Mouse (Mus musculus): ENCODE results near the gene Alcam. TPM values are rescaled to one million over a fixed set of nuclear protein-coding genes. Genes with fewer than 3 reads are reported as not detected.

Alcam gene
- polyA plus RNA-seq, 1 experiment from 2014 or later: 47.0 TPM

DNA sequence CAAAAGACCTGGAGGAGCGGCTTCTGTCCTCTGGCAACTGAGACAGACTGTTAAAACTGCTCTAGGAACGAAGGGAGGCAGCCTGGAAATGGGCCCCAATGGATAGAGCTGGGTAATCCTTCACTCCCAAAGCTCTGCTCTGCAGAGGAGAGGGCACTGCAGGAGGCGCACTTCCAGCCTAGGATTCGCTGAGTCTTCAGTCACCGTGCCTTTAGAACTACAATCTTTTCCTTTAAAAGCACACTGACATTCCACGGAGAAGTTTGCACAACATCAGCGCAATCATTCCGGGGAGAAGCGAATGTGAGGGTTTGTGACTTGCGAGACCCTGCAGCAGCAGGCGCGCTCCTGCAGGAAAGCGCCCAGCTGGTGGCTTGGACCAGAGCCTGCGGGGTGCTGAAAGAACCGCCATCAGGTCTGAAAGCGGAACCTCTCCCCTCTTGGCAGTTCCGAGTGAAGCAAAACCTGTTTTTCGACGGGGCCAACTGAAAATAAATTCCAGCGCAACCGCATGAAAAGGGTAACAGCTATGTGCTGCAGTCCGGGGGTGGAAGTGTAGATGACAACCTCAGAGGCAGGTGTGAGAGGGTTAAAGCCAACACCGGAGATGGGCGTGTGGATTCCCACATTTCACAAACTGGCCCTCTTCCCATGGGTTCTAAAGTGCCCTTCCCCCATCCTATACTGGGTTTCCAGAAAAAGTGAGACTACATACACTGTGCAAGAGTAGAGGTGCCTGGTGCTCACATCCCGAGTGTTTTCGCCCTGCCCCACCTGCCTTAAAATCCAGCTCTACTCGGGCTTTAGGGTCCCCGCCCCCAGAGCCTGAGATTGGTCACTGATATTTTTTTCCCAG is 3.4 kb downstream of the Alcam start:
- peak; percentile 79 for DNase-seq (ENCODE audit: low spot score)
- Histone ChIP-seq H3K4me2 (ENCODE audit: low read length) (peak overlapping the region; percentile 94), H3K9ac (ENCODE audit: low read length) (peak overlapping the region; percentile 42), H3K36me3 (ENCODE audit: control insufficient read depth, insufficient read depth, low read length) (no peaks in the 10 kb centered on the region), H3K9me3 (ENCODE audit: control insufficient read depth, low read length) (no peaks in the 10 kb centered on the region), H3K27ac (ENCODE audit: low read depth) (no peak overlapping the region), H3K4me3 (ENCODE audit: low read depth, low read length) (peak overlapping the region; percentile 68), H3K4me1 (replicated peaks; ENCODE audit: control insufficient read depth, insufficient read depth, low read length) (peaks cover 6% of the 10 kb centered on the region; the same call in 1 of the 2 replicates), H3K27me3 (replicated peaks; ENCODE audit: control insufficient read depth, insufficient read depth, low read length) (peaks cover 5% of the 10 kb centered on the region; the same call in 1 of the 2 replicates)
- no peak for ATAC-seq (replicated peaks; ENCODE audit: low FRiP score, low TSS enrichment, low read depth)
- under 1% methylated on average over 28 of the region's 28 CpGs for WGBS

GRCm38 (mm10) chr16:52449889-52450244 is 4.0 kb downstream of the Alcam start:
- no peaks in the 10 kb centered on the region for H3K9me3 ChIP-seq (ENCODE audit: control insufficient read depth, low read length)
- no peak overlapping the region for H3K27ac ChIP-seq (ENCODE audit: low read depth)
- peak overlapping the region; percentile 42 for H3K9ac ChIP-seq (ENCODE audit: low read length)
- H3K4me2 ChIP-seq (ENCODE audit: low read length): peak overlapping the region; percentile 94
- H3K36me3 ChIP-seq (ENCODE audit: control insufficient read depth, insufficient read depth, low read length): no peaks in the 10 kb centered on the region
- WGBS: 7% methylated on average over 3 of the region's 3 CpGs
- no peak for ATAC-seq (replicated peaks; ENCODE audit: low FRiP score, low TSS enrichment, low read depth)
- peaks cover 5% of the 10 kb centered on the region; the same call in 1 of the 2 replicates for H3K27me3 ChIP-seq (replicated peaks; ENCODE audit: control insufficient read depth, insufficient read depth, low read length)
- H3K4me3 ChIP-seq (ENCODE audit: low read depth, low read length): peak overlapping the region; percentile 68
- no peak for DNase-seq (ENCODE audit: low spot score)
- H3K4me1 ChIP-seq (replicated peaks; ENCODE audit: control insufficient read depth, insufficient read depth, low read length): peaks cover 6% of the 10 kb centered on the region; the same call in 1 of the 2 replicates

DNA sequence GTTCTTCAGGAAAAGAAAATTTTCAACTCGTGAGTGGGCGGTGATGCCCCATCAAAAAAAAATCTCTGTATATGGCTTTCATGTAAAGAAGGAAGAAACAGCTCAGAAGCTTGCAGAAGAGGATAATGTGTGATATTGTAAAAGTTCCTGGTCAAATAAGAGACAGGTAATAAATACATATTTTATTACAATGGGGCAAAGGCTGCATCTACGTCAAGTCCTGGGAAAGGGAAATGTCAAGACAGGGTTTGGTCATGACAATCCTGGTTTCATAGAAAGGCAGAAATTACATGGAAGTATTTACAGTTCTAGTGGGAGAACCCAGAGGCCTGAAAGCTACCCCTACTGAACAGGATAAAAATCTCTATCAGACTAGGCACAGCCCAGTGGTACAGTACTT is 7.9 kb downstream of the Alcam start:
- WGBS: 84% methylated on average over 3 of the region's 3 CpGs
- H3K36me3 ChIP-seq (ENCODE audit: control insufficient read depth, insufficient read depth, low read length): no peaks in the 10 kb centered on the region
- no peak for DNase-seq (ENCODE audit: low spot score)
- no peak overlapping the region for H3K9ac ChIP-seq (ENCODE audit: low read length)
- no peak for ATAC-seq (replicated peaks; ENCODE audit: low FRiP score, low TSS enrichment, low read depth)
- H3K4me3 ChIP-seq (ENCODE audit: low read depth, low read length): no peak overlapping the region
- no peak overlapping the region for H3K27ac ChIP-seq (ENCODE audit: low read depth)
- H3K9me3 ChIP-seq (ENCODE audit: control insufficient read depth, low read length): no peaks in the 10 kb centered on the region
- no peaks in the 10 kb centered on the region; the same call in 1 of the 2 replicates for H3K27me3 ChIP-seq (replicated peaks; ENCODE audit: control insufficient read depth, insufficient read depth, low read length)
- peaks cover 2% of the 10 kb centered on the region; the same call in 1 of the 2 replicates for H3K4me1 ChIP-seq (replicated peaks; ENCODE audit: control insufficient read depth, insufficient read depth, low read length)
- H3K4me2 ChIP-seq (ENCODE audit: low read length): no peak overlapping the region

DNA sequence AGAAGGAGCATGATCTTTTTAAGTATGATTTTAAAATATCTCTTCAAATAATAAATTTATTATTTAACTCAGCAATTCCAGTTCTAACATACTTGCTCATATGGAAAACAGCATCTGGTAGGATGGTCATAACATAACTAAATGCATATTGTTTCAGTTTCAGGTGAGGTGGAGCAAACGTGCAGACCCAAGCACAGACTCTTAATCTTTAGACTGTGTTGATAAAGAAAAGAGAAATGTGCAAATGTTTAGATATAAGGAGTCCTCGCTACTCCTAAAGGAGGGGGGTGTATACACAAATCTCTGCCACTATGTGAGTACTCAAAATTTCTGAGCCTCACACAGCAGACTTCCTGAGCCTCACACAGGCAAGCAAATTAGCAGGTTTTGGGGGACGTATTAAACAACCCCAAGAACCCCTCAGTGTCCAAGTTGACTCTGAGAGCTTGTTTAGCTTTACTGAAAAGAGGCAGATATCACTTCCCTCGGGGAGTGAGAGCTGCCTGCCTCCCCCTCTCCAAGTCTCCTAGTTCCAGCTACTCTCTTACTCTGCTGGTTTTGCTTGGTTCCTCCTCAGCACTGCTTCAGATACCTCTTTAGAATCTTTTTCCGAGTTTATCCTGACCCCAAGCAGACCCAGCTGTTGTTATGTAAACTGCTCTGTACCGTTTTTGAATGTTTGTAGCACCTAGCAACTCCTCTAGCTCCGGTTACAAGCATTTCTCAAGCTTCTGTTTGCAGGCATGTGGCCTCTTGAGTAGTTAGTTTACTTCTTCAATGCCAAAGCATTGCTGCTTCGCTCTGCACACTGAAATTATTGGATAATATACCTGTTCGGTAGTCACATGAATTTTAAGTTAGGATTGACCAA is 10.0 kb downstream of the Alcam start:
- no peak for DNase-seq (ENCODE audit: low spot score)
- Histone ChIP-seq H3K9me3 (ENCODE audit: control insufficient read depth, low read length) (no peaks in the 10 kb centered on the region), H3K4me2 (ENCODE audit: low read length) (no peak overlapping the region), H3K27me3 (replicated peaks; ENCODE audit: control insufficient read depth, insufficient read depth, low read length) (no peaks in the 10 kb centered on the region), H3K4me3 (ENCODE audit: low read depth, low read length) (no peak overlapping the region), H3K36me3 (ENCODE audit: control insufficient read depth, insufficient read depth, low read length) (no peaks in the 10 kb centered on the region), H3K4me1 (replicated peaks; ENCODE audit: control insufficient read depth, insufficient read depth, low read length) (peaks cover 2% of the 10 kb centered on the region; the same call in 1 of the 2 replicates), H3K9ac (ENCODE audit: low read length) (no peak overlapping the region), H3K27ac (ENCODE audit: low read depth) (no peak overlapping the region)
- no peak for ATAC-seq (replicated peaks; ENCODE audit: low FRiP score, low TSS enrichment, low read depth)
- WGBS: 34% methylated on average over 9 of the region's 9 CpGs

- Histone ChIP-seq H3K4me1 (replicated peaks; ENCODE audit: control insufficient read depth, insufficient read depth, low read length) (0 out of 2 replicates have a peak, but pooled peaks cover 2% of the 10 kb centered on the region), H3K4me2 (ENCODE audit: low read length) (no peak overlapping the region), H3K27me3 (replicated peaks; ENCODE audit: control insufficient read depth, insufficient read depth, low read length) (no peaks in the 10 kb centered on the region), H3K9ac (ENCODE audit: low read length) (no peak overlapping the region), H3K9me3 (ENCODE audit: control insufficient read depth, low read length) (no peaks in the 10 kb centered on the region), H3K36me3 (ENCODE audit: control insufficient read depth, insufficient read depth, low read length) (no peaks in the 10 kb centered on the region), H3K4me3 (ENCODE audit: low read depth, low read length) (no peak overlapping the region), H3K27ac (ENCODE audit: low read depth) (no peak overlapping the region)
- DNase-seq (ENCODE audit: low spot score): no peak
- no peak for ATAC-seq (replicated peaks; ENCODE audit: low FRiP score, low TSS enrichment, low read depth)
- WGBS: 67% methylated on average over 1 of the region's 1 CpGs
Measured at GRCm38 (mm10) chr16:52443055-52443454, 10.8 kb downstream of the Alcam start.

GRCm38 (mm10) chr16:52439600-52439999 is 14.3 kb downstream of the Alcam start:
- H3K9me3 ChIP-seq (ENCODE audit: control insufficient read depth, low read length): no peaks in the 10 kb centered on the region
- no peaks in the 10 kb centered on the region for H3K36me3 ChIP-seq (ENCODE audit: control insufficient read depth, insufficient read depth, low read length)
- H3K9ac ChIP-seq (ENCODE audit: low read length): no peak overlapping the region
- H3K27ac ChIP-seq (ENCODE audit: low read depth): no peak overlapping the region
- H3K4me3 ChIP-seq (ENCODE audit: low read depth, low read length): no peak overlapping the region
- H3K27me3 ChIP-seq (replicated peaks; ENCODE audit: control insufficient read depth, insufficient read depth, low read length): no peaks in the 10 kb centered on the region
- no peaks in the 10 kb centered on the region for H3K4me1 ChIP-seq (replicated peaks; ENCODE audit: control insufficient read depth, insufficient read depth, low read length)
- ATAC-seq (replicated peaks; ENCODE audit: low FRiP score, low TSS enrichment, low read depth) (no peak), DNase-seq (ENCODE audit: low spot score) (no peak)
- no peak overlapping the region for H3K4me2 ChIP-seq (ENCODE audit: low read length)

DNA sequence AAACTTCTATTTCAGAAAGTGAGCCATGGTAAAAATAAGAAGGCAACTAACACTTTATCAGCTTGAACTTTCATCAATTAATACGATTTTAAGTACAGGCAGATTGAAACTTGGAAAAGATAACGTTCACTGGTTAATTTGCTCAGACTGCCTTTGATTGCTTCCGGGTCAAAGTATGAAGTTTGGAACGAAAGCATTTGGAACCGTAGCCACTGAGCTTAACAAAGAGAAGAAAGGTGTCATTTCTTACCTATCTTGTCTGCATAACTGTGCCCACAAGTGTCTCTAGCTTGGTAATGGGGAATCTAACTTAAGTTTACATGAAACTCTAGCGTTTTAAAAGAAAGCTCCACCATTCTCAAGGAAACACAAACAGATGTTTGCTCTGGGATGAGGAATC is 14.9 kb downstream of the Alcam start:
- ATAC-seq (replicated peaks; ENCODE audit: low FRiP score, low TSS enrichment, low read depth): no peak
- Histone ChIP-seq H3K36me3 (ENCODE audit: control insufficient read depth, insufficient read depth, low read length) (no peaks in the 10 kb centered on the region), H3K4me1 (replicated peaks; ENCODE audit: control insufficient read depth, insufficient read depth, low read length) (no peaks in the 10 kb centered on the region), H3K27ac (ENCODE audit: low read depth) (no peak overlapping the region), H3K9ac (ENCODE audit: low read length) (no peak overlapping the region), H3K27me3 (replicated peaks; ENCODE audit: control insufficient read depth, insufficient read depth, low read length) (no peaks in the 10 kb centered on the region), H3K4me2 (ENCODE audit: low read length) (no peak overlapping the region), H3K4me3 (ENCODE audit: low read depth, low read length) (no peak overlapping the region), H3K9me3 (ENCODE audit: control insufficient read depth, low read length) (no peaks in the 10 kb centered on the region)
- DNase-seq (ENCODE audit: low spot score): no peak
- WGBS: 67% methylated on average over 6 of the region's 6 CpGs

GRCm38 (mm10) chr16:52438216-52438904 is 15.5 kb downstream of the Alcam start:
- H3K27me3 ChIP-seq (replicated peaks; ENCODE audit: control insufficient read depth, insufficient read depth, low read length): no peaks in the 10 kb centered on the region
- H3K27ac ChIP-seq (ENCODE audit: low read depth): no peak overlapping the region
- no peaks in the 10 kb centered on the region for H3K9me3 ChIP-seq (ENCODE audit: control insufficient read depth, low read length)
- ATAC-seq (replicated peaks; ENCODE audit: low FRiP score, low TSS enrichment, low read depth) (no peak), DNase-seq (ENCODE audit: low spot score) (no peak)
- no peaks in the 10 kb centered on the region for H3K36me3 ChIP-seq (ENCODE audit: control insufficient read depth, insufficient read depth, low read length)
- H3K4me1 ChIP-seq (replicated peaks; ENCODE audit: control insufficient read depth, insufficient read depth, low read length): no peaks in the 10 kb centered on the region
- H3K9ac ChIP-seq (ENCODE audit: low read length): no peak overlapping the region
- WGBS: 55% methylated on average over 6 of the region's 6 CpGs
- no peak overlapping the region for H3K4me3 ChIP-seq (ENCODE audit: low read depth, low read length)
- H3K4me2 ChIP-seq (ENCODE audit: low read length): no peak overlapping the region

Measured in intestine, embryonic 14.5 days (tissue).